Mouse (Mus musculus) testis, adult 2 months (tissue): ENCODE data around the gene Marf1.

ENCODE experiments used
- CTCF ChIP-seq: fragments of 200-500 bp; IDR thresholded peaks from 2 replicates; pipeline ENCODE4 v1.5.1; 2012; ENCODE audit warnings: low read depth, mild to moderate bottlenecking, inconsistent platforms, low read length, moderate library complexity; ENCODE audit not compliant: control insufficient read depth, insufficient read depth, insufficient replicate concordance
- POLR2A ChIP-seq: fragments of 200-500 bp; IDR thresholded peaks from 2 replicates; pipeline ENCODE4 v1.6.1; 2012; ENCODE audit warnings: low read depth, mild to moderate bottlenecking, inconsistent platforms, low read length, moderate library complexity; ENCODE audit not compliant: control insufficient read depth

DNA sequence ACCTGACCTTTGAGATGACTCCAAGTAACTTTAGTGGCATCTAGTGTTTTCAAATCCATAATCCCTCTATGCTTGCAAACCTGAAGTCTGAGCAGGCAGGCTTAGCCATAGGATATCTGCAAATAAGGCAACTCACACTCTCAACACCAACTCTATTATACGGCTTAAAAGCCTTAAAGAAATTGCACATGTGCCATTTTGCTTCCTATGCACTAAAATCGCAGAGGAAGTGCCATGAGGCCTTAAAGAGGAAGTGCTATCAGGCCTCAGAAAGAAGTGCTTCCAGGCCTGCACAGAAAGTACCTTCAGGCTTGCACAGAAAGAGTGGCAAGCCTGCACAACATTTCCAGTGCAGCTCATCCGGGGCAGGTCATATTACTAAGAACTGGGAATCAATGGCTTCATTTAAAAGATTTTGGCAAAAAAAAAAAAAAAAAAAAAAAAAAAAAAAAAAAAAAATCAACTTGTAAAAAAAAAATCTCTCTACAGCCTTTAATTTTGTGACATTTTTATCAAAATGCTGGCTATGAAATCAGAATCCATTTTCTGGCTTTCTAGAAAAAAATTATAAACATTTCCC, 53.4 kb downstream of the Marf1 start:
- TF ChIP-seq CTCF, result no peak
- no peak for TF ChIP-seq POLR2A
